Mouse (Mus musculus) liver (tissue): ENCODE measurements around the gene Mlec.
"Not testable (repeated sequence)": the region's sequence is repeated elsewhere in the genome, so short reads cannot be mapped to it uniquely, and the experiment has no call there.

Experiments
- DNase-seq: peaks from one replicate; pipeline ENCODE4 v3.0.0-alpha.2; 2020; ENCODE audit warnings: mixed read lengths

Gene Mlec

DNA sequence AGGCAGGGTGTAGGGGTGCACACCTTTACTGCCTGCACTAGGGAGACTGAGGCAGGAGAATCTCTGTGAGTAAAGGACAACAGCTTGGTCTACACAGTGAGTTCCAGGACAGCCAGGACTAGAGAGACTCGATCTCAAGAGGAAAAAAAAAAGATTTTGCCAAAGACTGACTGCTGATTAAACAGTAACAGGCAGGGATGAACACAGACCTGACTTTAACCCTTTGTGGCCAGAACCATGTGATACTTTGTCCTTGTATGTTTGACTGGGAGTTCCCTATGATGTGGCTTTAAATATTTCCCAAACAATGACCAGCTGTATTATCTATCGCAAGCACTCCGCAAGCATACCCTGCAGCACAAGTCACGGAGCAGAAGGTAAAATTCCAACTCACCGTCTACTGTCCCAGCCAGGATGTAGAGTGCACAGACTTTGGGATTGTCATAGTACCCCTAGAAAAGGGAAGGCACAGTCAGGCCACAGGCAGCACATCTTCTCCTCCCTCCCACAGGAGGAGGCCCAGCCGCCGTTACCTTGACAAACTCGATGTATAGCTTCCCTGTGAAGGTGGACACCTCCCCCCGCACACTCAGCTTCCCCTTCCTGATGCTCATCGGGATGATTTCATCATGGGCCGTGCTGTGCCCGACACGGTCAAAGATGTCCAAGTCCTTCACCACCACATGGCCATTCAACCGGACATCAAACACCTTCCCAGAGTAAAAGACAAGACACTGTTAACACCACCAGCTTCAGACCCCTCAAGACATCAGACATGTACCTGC lies 8.1 kb downstream of the Mlec start:
- no peak for DNase-seq

GRCm38 (mm10) chr5:115148872-115149271 lies 9.1 kb downstream of the Mlec start:
- not testable (repeated sequence) for DNase-seq

- no peak for DNase-seq
Measured at GRCm38 (mm10) chr5:115148378-115148777, 9.6 kb downstream of the Mlec start.

GRCm38 (mm10) chr5:115147388-115147787 lies 10.6 kb downstream of the Mlec start:
- no peak for DNase-seq

GRCm38 (mm10) chr5:115146747-115147130 lies 11.2 kb downstream of the Mlec start:
- DNase-seq: no peak

- no peak for DNase-seq
Measured at GRCm38 (mm10) chr5:115145976-115146746, 11.8 kb downstream of the Mlec start.

GRCm38 (mm10) chr5:115145253-115145968 lies 12.6 kb downstream of the Mlec start:
- DNase-seq: no peak

- no peak for DNase-seq
Measured at GRCm38 (mm10) chr5:115144471-115144870, 13.5 kb downstream of the Mlec start.

DNA sequence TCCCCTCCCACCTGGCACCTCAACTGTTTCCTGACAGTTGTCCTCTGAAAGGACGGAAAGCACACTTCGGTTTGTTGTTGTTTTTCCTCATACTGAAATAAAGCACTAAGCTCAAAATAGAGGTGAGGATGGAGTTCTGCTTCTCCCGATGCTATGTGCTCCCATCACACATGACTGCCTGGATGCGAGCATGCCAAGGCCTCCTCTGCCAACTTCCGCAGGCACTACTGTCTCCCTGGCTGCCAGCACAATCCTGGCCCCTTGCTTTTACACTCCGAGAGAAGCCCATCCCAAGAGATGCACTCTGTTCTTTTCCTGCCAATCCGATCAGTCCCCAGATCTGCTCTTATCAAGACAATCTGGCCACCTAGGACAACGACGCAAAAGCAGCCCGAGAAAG lies 14.4 kb downstream of the Mlec start:
- no peak for DNase-seq

DNA sequence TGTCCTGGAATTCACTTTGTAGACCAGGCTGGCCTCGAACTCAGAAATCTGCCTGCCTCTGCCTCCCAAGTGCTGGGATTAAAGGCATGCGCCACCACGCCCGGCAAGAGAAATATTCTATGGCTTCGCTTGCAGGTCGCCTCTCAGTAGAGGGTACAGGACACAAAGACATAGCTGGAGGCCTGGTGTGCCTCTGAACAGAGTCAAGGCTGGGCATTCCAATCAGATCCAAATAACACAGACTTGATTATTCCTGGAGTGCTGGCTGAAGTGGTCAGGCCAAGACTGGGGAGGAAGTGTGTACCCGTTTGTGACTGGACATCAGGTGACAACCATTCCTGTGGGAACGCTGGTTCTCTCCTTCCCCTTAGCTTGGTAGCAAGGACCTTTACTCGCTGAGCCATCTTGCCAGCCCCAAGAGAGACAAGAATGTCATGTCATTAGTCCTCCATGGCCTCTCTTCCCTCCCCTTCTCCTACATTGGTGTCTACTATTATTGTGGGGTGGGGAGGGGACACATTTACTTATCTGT lies 15.7 kb downstream of the Mlec start:
- no peak for DNase-seq

DNA sequence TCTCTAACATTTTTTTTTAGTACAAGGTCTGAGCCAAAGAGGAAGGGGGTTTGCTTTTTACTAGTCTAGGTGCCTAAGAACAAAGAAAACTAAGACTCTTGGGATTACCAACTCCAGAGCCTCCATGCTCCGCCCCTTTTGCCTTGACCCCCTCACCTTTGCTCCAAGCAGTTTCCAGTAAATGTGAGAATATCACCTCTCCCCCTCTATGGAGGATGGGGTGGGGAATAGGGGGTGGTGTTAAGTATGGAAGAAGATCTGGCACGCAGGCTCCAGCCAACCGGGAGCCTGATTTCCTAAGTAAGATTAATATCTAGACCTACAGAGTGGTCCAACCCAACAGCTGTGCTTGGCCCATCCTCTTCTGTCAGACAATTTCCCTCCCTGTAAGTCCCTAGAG lies 17.3 kb downstream of the Mlec start:
- no peak for DNase-seq

DNA sequence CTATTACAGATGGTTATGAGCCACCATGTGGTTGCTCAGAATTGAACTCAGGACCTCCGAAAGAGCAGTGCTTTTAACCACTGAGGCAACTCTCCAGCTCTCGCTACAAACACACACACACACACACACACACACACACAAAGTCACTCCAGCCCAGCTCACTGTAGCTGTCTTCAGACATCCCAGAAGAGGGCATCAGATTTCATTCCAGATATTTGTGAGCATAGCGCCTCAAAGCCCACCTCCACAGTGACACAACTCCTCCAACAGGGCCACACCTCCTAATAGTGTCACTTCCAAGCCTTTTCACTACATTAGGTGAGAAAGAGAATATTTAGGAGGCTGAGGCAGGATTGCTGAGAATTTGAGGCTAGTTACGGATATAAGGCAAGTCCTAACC lies 18.9 kb downstream of the Mlec start:
- DNase-seq: no peak

- peak; percentile 92 for DNase-seq
Measured at GRCm38 (mm10) chr5:115134234-115135165, 23.5 kb downstream of the Mlec start, which contains the start of gene Unc119b. Gene Unc119b, minus strand, starts transcription at chr5:115134975.

DNA sequence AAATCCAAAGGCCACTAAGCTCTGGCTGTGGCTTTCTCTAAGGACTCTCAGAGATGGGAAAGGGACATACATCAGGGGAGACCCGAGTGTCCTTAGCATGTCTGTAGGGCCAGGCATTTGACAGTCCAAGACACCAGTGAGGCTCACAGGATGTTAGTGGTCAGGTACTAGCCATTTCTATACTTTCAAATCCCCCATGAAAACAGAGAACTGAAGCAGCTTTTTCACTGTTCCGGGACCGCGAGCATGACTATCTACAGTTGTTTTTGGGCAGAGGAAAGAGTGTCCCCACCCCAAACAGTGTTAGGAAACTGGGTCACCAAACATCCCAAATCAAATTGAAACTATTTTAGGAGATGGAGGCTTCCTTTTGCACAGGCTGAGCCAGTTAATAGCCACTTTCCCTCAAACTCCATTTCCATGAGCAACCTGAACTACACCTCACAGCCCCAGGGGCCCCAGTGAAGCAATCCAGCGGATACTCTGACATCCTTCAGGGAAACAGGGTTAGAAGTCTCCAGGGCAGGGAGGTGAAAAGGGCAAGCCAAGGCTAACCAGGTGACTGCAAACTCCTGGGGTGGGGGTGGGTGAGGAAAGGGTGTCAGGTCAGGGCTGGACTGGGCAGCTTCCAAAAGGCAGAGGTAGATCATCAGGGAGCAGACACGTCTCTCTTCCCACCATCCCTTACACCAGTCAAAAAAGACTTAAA lies 24.5 kb downstream of the Mlec start:
- no peak for DNase-seq

DNA sequence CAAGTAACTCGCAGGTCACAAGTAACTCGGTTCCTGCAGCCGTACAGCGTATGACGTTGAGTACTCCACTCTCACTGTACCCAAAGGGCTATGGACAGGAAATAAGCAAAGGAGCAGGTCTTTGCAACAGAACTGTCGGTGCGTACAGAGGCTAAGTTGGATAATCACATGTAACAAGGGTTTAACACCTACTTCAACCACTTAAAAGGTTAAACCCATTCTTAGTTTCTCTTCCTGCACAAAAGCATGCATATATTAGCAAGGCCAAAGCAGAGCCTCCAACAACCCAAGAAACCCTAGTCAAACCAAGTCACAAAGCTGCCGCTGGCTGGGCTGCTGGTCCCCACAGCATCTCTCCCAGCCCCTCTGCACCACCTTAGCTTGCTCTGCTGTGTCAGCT lies 25.5 kb downstream of the Mlec start:
- no peak for DNase-seq

DNA sequence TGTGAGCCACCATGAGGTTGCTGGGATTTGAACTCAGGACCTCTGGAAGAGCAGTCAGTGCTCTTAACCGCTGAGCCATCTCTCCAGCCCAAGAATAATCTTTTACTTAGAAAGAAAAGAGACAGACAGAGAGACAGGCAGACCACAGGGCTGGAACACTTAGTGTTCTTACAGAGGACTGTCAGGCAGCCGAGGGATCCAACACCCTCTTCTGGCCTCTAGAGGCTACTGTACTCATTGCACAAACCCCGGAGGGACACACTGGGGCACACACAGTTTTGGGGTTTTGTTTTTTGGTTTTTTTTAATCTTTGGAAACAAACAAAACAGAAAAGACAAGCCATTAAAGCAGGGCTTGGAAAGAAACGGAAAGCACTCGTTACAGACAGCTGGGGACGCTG lies 28.7 kb downstream of the Mlec start:
- no peak for DNase-seq

DNA sequence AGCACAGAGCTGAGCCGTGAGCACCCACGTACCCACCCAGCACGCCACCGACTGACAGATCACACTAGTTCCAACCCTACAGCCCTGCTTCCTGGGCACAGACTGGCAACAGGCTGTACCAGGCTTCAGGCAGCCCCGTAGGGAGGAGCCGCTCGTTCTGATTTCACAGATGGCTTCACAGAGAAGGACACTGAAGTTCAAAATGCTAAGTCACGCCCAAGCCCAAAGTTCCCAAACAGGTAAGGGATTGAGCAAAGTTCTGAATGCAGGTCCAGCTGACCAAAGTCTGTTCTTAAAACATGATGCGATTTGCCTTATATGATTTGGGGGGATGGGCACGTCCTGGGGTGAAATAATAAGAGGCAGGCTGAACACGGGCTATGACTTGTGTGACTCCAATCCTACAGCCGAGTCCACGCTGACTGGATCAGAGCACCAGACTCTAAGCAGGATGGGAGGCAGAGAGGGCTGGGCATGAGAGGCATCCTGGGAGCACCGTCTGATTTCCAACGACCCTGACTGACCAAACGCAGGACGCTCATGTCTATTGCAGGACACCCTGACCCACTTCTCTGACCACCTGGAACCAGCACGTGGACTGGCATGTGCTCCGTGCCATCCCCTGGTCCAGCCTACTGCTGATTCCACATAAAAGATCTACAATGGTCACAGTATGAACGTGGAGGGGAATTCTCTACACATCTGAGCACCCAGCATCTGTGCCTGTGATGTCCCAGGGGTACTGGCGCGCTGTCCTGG lies 30.4 kb downstream of the Mlec start:
- no peak for DNase-seq

DNA sequence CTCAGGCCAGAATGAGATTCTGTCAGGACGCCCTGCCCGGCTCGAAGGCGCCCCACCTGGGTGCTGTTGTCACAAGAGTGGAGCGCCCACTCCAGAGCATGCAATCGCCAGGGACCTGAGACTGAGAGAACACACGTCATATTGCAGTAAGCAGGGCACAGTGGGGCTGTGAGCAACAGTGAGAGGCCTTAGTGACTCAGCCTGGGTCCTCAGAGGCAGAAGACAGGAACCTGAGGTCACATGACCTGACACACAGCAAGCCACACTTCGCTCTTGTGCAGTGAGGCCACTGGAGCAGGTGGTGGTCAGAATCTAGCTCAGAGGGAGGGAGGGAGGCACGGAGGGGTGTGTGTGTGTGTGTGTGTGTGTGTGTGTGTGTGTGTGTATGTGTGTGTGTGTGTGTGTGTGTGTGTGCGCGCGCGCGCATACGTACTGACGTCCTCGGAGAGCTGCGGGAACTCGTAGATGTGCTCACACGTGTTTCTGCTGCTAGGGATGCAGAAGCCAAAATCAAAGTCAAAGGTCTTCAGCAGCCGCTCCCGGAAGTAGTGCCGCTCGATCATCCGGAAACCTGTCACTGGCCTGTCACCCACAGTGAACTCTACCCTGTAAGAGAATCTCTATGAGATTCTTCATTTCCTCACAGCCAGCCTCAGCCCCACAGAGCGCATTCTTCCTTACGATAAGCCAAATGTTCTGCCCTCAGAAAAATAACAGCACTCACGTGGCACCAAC lies 31.2 kb downstream of the Mlec start:
- no peak for DNase-seq

GRCm38 (mm10) chr5:115125211-115125871 lies 32.6 kb downstream of the Mlec start:
- DNase-seq: peak; percentile 79
